Mouse (Mus musculus): ENCODE measurements around the gene Cep170.

- TF ChIP-seq CTCF (IDR thresholded peaks at IDR 0.05; ENCODE audit: extremely low read depth, insufficient read depth, low read length) (no peak), POLR2A (IDR thresholded peaks at IDR 0.05; ENCODE audit: extremely low read depth, insufficient read depth, low read length) (no peak)
Observed at GRCm38 (mm10) chr1:176792175-176792574, 21.7 kb downstream of the Cep170 start.

All from cortical plate, adult 2 months (tissue).